Mouse (Mus musculus) midbrain, embryonic 14.5 days (tissue): ENCODE measurements at regions not wholly inside any gene's neighbourhood (a gene's known extent, or its start where the extent isn't known, plus 50 kb on each side); places are given as distances from the start of the nearest gene placed in this dataset.

Source experiments
- ATAC-seq: fragments of 200-750 bp; cut with Nextera tagmentation; 2 replicates; pipeline ENCODE4 v1.8.0; 2017; ENCODE audit warnings: moderate number of reproducible peaks, moderate library complexity; ENCODE audit not compliant: low FRiP score, low TSS enrichment
- DNase-seq: peaks from one replicate; pipeline ENCODE4 v3.0.0-alpha.2; 2015
- H3K27ac ChIP-seq: fragments of 300-500 bp; sonication (generic); replicated peaks from 2 replicates; pipeline ENCODE4 v1.5.1; 2014; ENCODE audit warnings: mild to moderate bottlenecking, low read depth, low read length, moderate library complexity
- H3K27me3 ChIP-seq: fragments of 300-500 bp; sonication (generic); 2 replicates; pipeline ENCODE4 v1.6.1; 2014; ENCODE audit warnings: low read length, control low read depth, mixed read lengths; ENCODE audit not compliant: control insufficient read depth, insufficient read depth
- H3K36me3 ChIP-seq: fragments of 300-500 bp; sonication (generic); 2 replicates; pipeline ENCODE4 v1.6.1; 2014; ENCODE audit warnings: low read length, control low read depth; ENCODE audit not compliant: control insufficient read depth, insufficient read depth
- H3K4me1 ChIP-seq: fragments of 300-500 bp; sonication (generic); 2 replicates; pipeline ENCODE4 v1.6.1; 2014; ENCODE audit warnings: mild to moderate bottlenecking, antibody characterized with exemption, low read length, control low read depth; ENCODE audit not compliant: control insufficient read depth, insufficient read depth
- H3K4me2 ChIP-seq: fragments of 300-500 bp; sonication (generic); 2 replicates; pipeline ENCODE4 v1.6.1; 2014; ENCODE audit warnings: mild to moderate bottlenecking, low read length, moderate library complexity
- H3K4me3 ChIP-seq: fragments of 300-500 bp; sonication (generic); replicated peaks from 2 replicates; pipeline ENCODE4 v1.5.1; 2014; ENCODE audit warnings: low read depth, low read length
- H3K9ac ChIP-seq: fragments of 300-500 bp; sonication (generic); replicated peaks from 2 replicates; pipeline ENCODE4 v1.6.1; 2014; ENCODE audit warnings: mild to moderate bottlenecking, low read length, moderate library complexity
- H3K9me3 ChIP-seq: fragments of 300-500 bp; sonication (generic); 2 replicates; pipeline ENCODE4 v1.6.1; 2016; ENCODE audit warnings: low read length, control low read depth, mixed read lengths; ENCODE audit not compliant: control insufficient read depth
- WGBS: fragments of 180-500 bp; shearing (Covaris S2); extraction: QIAGEN DNeasy Blood & Tissue Kit; methylation state at CpG from one replicate; pipeline ENCODE4 v1.1.7; 2014; 5-methylcytosine and 5-hydroxymethylcytosine counted together

DNA sequence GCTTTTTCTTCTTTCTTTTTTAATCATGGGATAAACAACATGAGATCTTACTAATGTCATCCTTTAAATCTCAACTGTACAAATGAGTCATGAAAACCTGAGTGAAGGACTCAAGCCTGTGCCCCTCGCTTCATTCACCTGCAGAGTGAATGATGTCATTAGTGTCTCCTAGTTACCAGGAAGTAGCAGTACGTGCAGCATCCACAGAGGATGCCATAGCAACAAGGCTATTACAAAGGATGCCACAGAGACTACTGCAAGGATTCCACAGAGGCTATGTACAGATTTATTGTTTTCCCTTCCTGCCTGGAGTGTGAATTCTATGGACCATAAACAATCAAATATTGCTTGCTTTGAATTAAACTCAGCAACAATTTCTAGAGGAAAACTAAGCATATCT is 98.0 kb upstream of the Fat4 start:
- Histone ChIP-seq H3K9ac (no peak overlapping the region), H3K27me3 (no peaks in the 10 kb centered on the region), H3K36me3 (no peaks in the 10 kb centered on the region), H3K4me1 (no peaks in the 10 kb centered on the region; the same call in 1 of the 2 replicates), H3K9me3 (no peaks in the 10 kb centered on the region), H3K27ac (peak overlapping the region; percentile 10; the same call in 1 of the 2 replicates), H3K4me2 (no peak overlapping the region), H3K4me3 (no peak overlapping the region)
- ATAC-seq = no peak
- 17% methylated on average over 2 of the region's 2 CpGs for whole genome bisulfite sequencing
- DNase-seq = peak; percentile 62

DNA sequence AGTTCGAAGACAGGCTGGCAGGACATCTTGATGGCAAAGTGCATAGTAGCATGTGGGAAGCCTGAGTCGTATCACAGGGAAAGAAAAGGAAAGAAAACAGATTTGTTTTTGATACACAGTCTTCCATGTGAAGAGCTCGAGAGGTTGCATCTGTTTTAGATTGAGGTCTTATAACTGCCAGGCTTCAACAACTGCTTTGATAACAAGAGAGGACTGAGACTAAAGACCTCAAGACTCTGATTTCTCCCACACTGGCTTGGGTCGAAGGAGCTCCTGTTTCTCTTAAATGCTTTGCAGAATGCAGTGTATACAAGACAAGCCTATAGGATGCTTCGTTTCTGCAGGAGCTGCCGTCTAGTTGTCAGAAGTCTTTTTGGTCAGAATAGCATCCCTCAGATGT is 103.0 kb upstream of the Fat4 start:
- Histone ChIP-seq H3K27ac (no peak overlapping the region), H3K36me3 (no peaks in the 10 kb centered on the region), H3K9ac (no peak overlapping the region), H3K9me3 (no peaks in the 10 kb centered on the region), H3K4me2 (no peak overlapping the region), H3K4me1 (no peaks in the 10 kb centered on the region; the same call in 1 of the 2 replicates), H3K27me3 (no peaks in the 10 kb centered on the region), H3K4me3 (no peak overlapping the region)
- ATAC-seq (no peak), DNase-seq (no peak)
- WGBS = 92% methylated on average over 6 of the region's 6 CpGs

DNA sequence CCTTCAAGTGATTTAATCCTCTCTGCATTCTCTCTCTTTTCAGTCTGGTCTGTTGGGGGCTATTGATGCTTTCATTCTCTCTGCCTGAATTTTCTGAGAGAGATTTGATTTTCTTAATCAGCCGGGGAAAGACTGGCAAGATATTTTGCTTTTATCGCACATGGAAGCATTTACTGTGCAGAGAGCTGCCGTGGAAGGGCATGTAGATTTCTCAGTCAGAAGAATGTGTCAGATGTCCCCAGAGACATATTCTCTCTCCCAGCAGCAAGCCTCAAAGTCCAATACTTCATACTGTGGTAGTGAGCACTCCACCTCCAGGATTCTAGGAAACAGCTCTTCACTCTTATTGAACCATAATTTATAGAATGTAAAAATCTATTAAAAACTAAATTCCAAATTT is 103.7 kb upstream of the Fat4 start:
- WGBS = 41% methylated on average over 3 of the region's 3 CpGs
- Histone ChIP-seq H3K9ac (no peak overlapping the region), H3K36me3 (no peaks in the 10 kb centered on the region), H3K9me3 (no peaks in the 10 kb centered on the region), H3K27me3 (no peaks in the 10 kb centered on the region), H3K4me2 (no peak overlapping the region), H3K4me3 (no peak overlapping the region), H3K27ac (peak overlapping the region; percentile 21; the same call in 1 of the 2 replicates), H3K4me1 (no peaks in the 10 kb centered on the region)
- no peak for ATAC-seq
- DNase-seq = no peak

DNA sequence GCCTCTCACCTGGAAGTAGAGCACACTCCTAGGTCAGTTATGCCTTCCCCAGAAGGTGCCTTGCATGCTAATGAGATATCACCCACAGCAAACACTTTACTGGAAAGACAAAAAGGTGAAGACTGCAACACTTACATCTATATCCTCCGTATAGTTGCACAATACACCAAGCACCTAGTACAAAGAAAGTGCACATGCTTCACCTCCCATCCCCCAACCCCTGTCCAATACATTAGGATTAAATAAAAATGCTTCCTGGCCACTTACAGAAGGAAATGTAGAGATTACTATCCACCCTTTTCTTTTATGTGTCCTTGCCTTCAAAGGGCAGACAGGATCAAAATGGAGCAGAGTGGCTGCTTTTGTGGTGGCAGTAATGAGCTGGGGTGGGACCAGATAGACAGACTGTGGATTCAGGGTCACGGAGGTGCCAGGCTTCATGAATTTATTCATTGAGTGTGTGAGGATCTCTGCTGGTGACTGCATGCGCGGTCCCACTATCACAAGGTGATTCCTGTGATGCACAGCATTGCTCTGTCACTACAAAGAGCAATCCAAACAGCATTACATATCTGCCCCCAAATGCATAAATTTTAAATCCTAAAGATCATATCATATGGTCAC is 109.9 kb upstream of the Fat4 start:
- H3K27me3 ChIP-seq = no peaks in the 10 kb centered on the region
- no peaks in the 10 kb centered on the region for H3K9me3 ChIP-seq
- no peak overlapping the region for H3K4me3 ChIP-seq
- H3K4me1 ChIP-seq = peaks cover 6% of the 10 kb centered on the region
- peak; percentile 63; the same call in 1 of the 2 replicates for ATAC-seq
- peak overlapping the region; percentile 71 for H3K27ac ChIP-seq
- H3K36me3 ChIP-seq = no peaks in the 10 kb centered on the region
- no peak overlapping the region for H3K4me2 ChIP-seq
- DNase-seq = peak; percentile 59
- 26% methylated on average over 4 of the region's 4 CpGs for WGBS
- no peak overlapping the region for H3K9ac ChIP-seq

DNA sequence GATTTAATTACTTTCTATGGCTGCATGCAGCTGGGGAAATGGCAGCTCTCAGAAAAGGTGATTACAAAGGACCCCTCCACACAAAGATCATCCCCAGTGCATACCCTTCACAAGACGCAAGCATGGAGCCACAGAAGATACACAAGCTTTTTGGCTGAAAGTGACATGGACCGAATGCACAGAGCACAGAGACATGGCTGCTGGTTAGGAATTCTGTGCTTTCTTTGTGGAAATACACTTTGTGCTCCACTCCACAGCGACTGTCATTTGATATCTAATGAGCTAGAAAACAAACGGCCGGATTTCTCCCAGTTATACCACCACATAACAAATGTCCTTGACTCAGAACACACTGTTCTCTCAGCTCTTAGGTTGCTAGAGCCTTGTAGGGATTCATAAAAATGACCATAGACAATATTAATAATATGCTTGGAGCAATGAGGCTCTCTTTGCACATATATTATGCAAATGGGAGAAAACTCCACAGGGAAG is 132.1 kb upstream of the Fat4 start:
- H3K4me2 ChIP-seq = no peak overlapping the region; the same call in 1 of the 2 replicates
- no peaks in the 10 kb centered on the region for H3K27me3 ChIP-seq
- H3K27ac ChIP-seq = peak overlapping the region; percentile 80
- peak; percentile 52 for DNase-seq
- H3K4me1 ChIP-seq = peaks cover 20% of the 10 kb centered on the region
- WGBS = 47% methylated on average over 5 of the region's 5 CpGs
- no peaks in the 10 kb centered on the region for H3K36me3 ChIP-seq
- no peak overlapping the region; the same call in 1 of the 2 replicates for H3K9ac ChIP-seq
- H3K4me3 ChIP-seq = no peak overlapping the region
- H3K9me3 ChIP-seq = no peaks in the 10 kb centered on the region
- ATAC-seq = peak; percentile 43; the same call in 1 of the 2 replicates

DNA sequence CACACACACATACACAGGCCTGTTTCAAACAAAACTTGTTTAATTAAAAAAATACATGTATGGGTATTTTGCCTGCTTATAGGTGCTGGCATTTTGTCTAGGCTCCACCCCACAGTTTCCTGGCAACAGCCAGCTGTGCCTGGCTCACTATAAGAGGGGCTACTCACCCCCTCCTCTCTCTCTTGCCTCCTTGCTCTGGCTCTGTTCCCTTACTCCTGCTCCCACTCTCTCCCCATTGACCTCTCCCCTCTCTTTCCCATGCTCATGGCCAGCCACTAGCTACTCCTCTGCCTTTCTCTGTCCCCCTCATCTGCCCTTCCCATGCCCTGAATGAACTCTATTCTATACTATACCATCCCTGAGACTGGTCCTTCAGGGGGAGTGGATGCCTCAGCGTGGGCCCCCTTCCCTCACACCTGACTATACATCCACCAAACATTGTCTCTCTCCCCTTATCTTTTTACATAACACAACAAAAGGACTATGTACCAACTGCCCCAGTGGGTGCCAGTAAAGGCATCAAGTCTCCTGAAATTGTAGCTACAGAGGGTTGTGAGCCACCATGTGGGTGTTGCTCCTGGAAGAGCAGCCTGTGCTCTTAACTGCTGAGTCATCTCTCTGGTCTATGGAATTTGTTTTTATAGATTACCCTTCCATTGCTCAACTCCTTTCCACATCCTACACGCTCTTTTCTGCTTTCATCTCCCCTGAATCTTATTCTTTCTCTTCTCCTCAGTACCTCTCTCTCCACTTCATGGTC is 133.1 kb upstream of the Fat4 start:
- Histone ChIP-seq H3K36me3 (no peaks in the 10 kb centered on the region), H3K27ac (peak overlapping the region; percentile 80), H3K4me1 (peaks cover 20% of the 10 kb centered on the region), H3K9ac (no peak overlapping the region), H3K4me2 (no peak overlapping the region), H3K4me3 (no peak overlapping the region), H3K9me3 (no peaks in the 10 kb centered on the region), H3K27me3 (no peaks in the 10 kb centered on the region)
- 87% methylated on average over 2 of the region's 2 CpGs for WGBS
- ATAC-seq = no peak
- DNase-seq = no peak

DNA sequence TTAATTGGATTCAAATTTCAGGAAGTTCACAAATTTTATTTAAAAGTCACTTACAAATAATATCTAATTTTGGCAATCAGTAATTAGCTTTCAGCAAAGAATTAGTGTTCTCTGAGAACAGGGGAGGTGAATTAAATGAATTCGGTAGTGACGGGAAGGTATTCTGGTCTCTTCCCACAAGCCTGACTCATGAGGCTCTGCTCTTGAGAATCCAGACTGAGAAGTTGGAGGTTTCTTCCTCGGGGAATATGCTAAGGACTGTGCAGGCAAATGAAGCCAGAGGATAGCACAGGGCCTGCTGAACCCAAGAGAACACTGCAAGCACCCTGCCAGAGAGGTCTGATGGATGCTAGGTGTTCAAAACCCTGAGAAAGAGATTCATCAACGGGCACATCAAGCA is 144.6 kb upstream of the Fat4 start:
- no peaks in the 10 kb centered on the region for H3K27me3 ChIP-seq
- ATAC-seq (no peak), DNase-seq (no peak)
- 84% methylated on average over 4 of the region's 4 CpGs for WGBS
- no peaks in the 10 kb centered on the region for H3K4me1 ChIP-seq
- H3K4me2 ChIP-seq = no peak overlapping the region
- no peak overlapping the region for H3K9ac ChIP-seq
- H3K36me3 ChIP-seq = no peaks in the 10 kb centered on the region
- H3K27ac ChIP-seq = no peak overlapping the region
- no peak overlapping the region for H3K4me3 ChIP-seq
- H3K9me3 ChIP-seq = no peaks in the 10 kb centered on the region

DNA sequence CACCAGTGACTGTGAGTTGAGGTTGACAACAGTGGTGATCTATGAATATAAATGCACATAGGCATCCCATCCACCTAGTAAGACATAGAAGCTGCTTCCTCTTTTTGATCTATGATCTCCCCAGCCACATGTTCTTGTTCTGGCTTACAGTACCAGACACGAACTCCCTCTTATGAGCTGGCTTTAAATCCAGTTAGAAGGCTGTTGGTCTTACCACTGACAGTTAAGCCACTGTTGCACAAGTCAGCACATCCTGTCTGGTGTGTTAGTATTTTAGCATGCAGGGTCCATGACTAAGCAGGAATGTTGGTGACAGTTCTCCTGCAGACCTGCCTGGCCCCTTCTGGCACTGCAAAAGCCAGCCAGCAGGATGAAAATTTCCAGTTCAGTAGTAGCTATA is 164.1 kb upstream of the Fat4 start:
- Histone ChIP-seq H3K4me1 (no peaks in the 10 kb centered on the region), H3K9ac (no peak overlapping the region), H3K36me3 (no peaks in the 10 kb centered on the region), H3K27me3 (no peaks in the 10 kb centered on the region), H3K27ac (no peak overlapping the region), H3K4me2 (no peak overlapping the region), H3K4me3 (no peak overlapping the region), H3K9me3 (no peaks in the 10 kb centered on the region)
- ATAC-seq (no peak), DNase-seq (no peak)
- WGBS = 83% methylated on average over 1 of the region's 1 CpGs
